Mouse (Mus musculus) intestine, embryonic 15.5 days (tissue): ENCODE measurements around the gene Hist1h2ad. TPM values are rescaled to one million over a fixed set of nuclear protein-coding genes. Genes with fewer than 3 reads are reported as not detected.
A peak's percentile ranks its signal among the peaks of the same experiment; 100 is the strongest.
"Not testable (repeated sequence)": the region's sequence is repeated elsewhere in the genome, so short reads cannot be mapped to it uniquely, and the experiment has no call there.

Experiments used
- ATAC-seq: fragments of 200-750 bp; cut with Nextera tagmentation; 2 replicates; pipeline ENCODE4 v1.8.0; 2017; ENCODE audit warnings: moderate TSS enrichment, moderate library complexity
- H3K27ac ChIP-seq: fragments of 300-500 bp; sonication (generic); 2 replicates; pipeline ENCODE4 v1.5.1; 2015; ENCODE audit warnings: mild to moderate bottlenecking, inconsistent platforms
- H3K27me3 ChIP-seq: fragments of 300-500 bp; sonication (generic); replicated peaks from 2 replicates; pipeline ENCODE4 v1.6.1; 2015; ENCODE audit warnings: inconsistent platforms
- H3K36me3 ChIP-seq: fragments of 300-500 bp; sonication (generic); 2 replicates; pipeline ENCODE4 v1.6.1; 2015; ENCODE audit warnings: inconsistent platforms
- H3K4me1 ChIP-seq: fragments of 300-500 bp; sonication (generic); replicated peaks from 2 replicates; pipeline ENCODE4 v1.6.1; 2015; ENCODE audit warnings: inconsistent platforms
- H3K4me2 ChIP-seq: fragments of 300-500 bp; sonication (generic); replicated peaks from 2 replicates; pipeline ENCODE4 v1.6.1; 2015; ENCODE audit warnings: mild to moderate bottlenecking, inconsistent platforms
- H3K4me3 ChIP-seq: fragments of 300-500 bp; sonication (generic); replicated peaks from 2 replicates; pipeline ENCODE4 v1.5.1; 2015; ENCODE audit warnings: inconsistent platforms
- H3K9ac ChIP-seq: fragments of 300-500 bp; sonication (generic); 2 replicates; pipeline ENCODE4 v1.6.1; 2015; ENCODE audit warnings: inconsistent platforms
- H3K9me3 ChIP-seq: fragments of 300-500 bp; sonication (generic); 2 replicates; pipeline ENCODE4 v1.6.1; 2016; ENCODE audit warnings: inconsistent platforms
- WGBS: fragments of 180-500 bp; shearing (Covaris S2); methylation state at CpG from one replicate; pipeline ENCODE4 v1.1.7; 2015; 5-methylcytosine and 5-hydroxymethylcytosine counted together
- polyA plus RNA-seq: library from polyadenylated mRNA; unstranded; fragments of >200 nt; fragmentation: Nextera tagmentation; extraction: Ambion mirVana; gene quantifications from 2 replicates; pipeline ENCODE4 v1.2.1, GENCODE M21; 2015

The Hist1h2ad gene
- polyA plus RNA-seq, 1 experiment from 2014 or later = 3.0 TPM

GRCm38 (mm10) chr13:23585442-23586098, 11.4 kb downstream of the Hist1h2ad start:
- H3K4me3 ChIP-seq = peak overlapping the region; percentile 45
- peak overlapping the region; percentile 96 for H3K27ac ChIP-seq
- H3K9ac ChIP-seq = peak overlapping the region; percentile 51
- ATAC-seq = peak; percentile 89
- not testable (repeated sequence) for H3K27me3 ChIP-seq, H3K36me3 ChIP-seq, H3K9me3 ChIP-seq
- WGBS = under 1% methylated on average over 30 of the region's 36 CpGs
- H3K4me2 ChIP-seq = peak overlapping the region; percentile 68
- peaks cover 16% of the 10 kb centered on the region; the same call in 1 of the 2 replicates for H3K4me1 ChIP-seq

GRCm38 (mm10) chr13:23586099-23586939, 12.1 kb downstream of the Hist1h2ad start:
- peak overlapping the region; percentile 44 for H3K9ac ChIP-seq
- H3K4me3 ChIP-seq = peak overlapping the region; percentile 23
- H3K27ac ChIP-seq = peak overlapping the region; percentile 87
- H3K27me3 ChIP-seq = no peaks in the 10 kb centered on the region
- peak overlapping the region; percentile 63 for H3K4me2 ChIP-seq
- ATAC-seq = 0 out of 2 replicates have a peak, but pooled peaks have one; percentile 11
- H3K9me3 ChIP-seq = no peaks in the 10 kb centered on the region
- peaks cover 16% of the 10 kb centered on the region; the same call in 1 of the 2 replicates for H3K4me1 ChIP-seq
- H3K36me3 ChIP-seq = no peaks in the 10 kb centered on the region
- WGBS = 2% methylated on average over 22 of the region's 22 CpGs

- WGBS = 0% methylated on average over 1 of the region's 1 CpGs
- peaks cover 15% of the 10 kb centered on the region; the same call in 1 of the 2 replicates for H3K4me1 ChIP-seq
- no peaks in the 10 kb centered on the region for H3K9me3 ChIP-seq
- no peak for ATAC-seq
- H3K4me2 ChIP-seq = peak overlapping the region; percentile 63
- H3K27me3 ChIP-seq = no peaks in the 10 kb centered on the region
- no peaks in the 10 kb centered on the region for H3K36me3 ChIP-seq
- peak overlapping the region; percentile 44 for H3K9ac ChIP-seq
- peak overlapping the region; percentile 23 for H3K4me3 ChIP-seq
- H3K27ac ChIP-seq = peak overlapping the region; percentile 87
Measured at GRCm38 (mm10) chr13:23586940-23587225, 12.7 kb downstream of the Hist1h2ad start.

- H3K4me3 ChIP-seq = no peak overlapping the region
- WGBS = 93% methylated on average over 7 of the region's 7 CpGs
- 0 out of 2 replicates have a peak, but pooled peaks cover 8% of the 10 kb centered on the region for H3K4me1 ChIP-seq
- no peaks in the 10 kb centered on the region for H3K9me3 ChIP-seq
- no peak overlapping the region for H3K4me2 ChIP-seq
- H3K9ac ChIP-seq = no peak overlapping the region
- no peaks in the 10 kb centered on the region for H3K36me3 ChIP-seq
- ATAC-seq = no peak
- no peaks in the 10 kb centered on the region for H3K27me3 ChIP-seq
- H3K27ac ChIP-seq = no peak overlapping the region
Measured at GRCm38 (mm10) chr13:23591206-23591605, 17.0 kb downstream of the Hist1h2ad start.

GRCm38 (mm10) chr13:23591886-23592285, 17.7 kb downstream of the Hist1h2ad start:
- H3K4me1 ChIP-seq, H3K36me3 ChIP-seq, H3K27me3 ChIP-seq, H3K27ac ChIP-seq, H3K4me2 ChIP-seq, H3K4me3 ChIP-seq, ATAC-seq, H3K9me3 ChIP-seq, H3K9ac ChIP-seq: not testable (repeated sequence)
- 86% methylated on average over 7 of the region's 7 CpGs for WGBS

- Histone ChIP-seq H3K4me3 (no peak overlapping the region), H3K27me3 (no peaks in the 10 kb centered on the region), H3K27ac (peak overlapping the region; percentile 68), H3K9ac (no peak overlapping the region), H3K4me1 (0 out of 2 replicates have a peak, but pooled peaks cover 4% of the 10 kb centered on the region), H3K36me3 (no peaks in the 10 kb centered on the region), H3K9me3 (no peaks in the 10 kb centered on the region), H3K4me2 (no peak overlapping the region)
- WGBS = 84% methylated on average over 7 of the region's 7 CpGs
- ATAC-seq = no peak
Measured at GRCm38 (mm10) chr13:23592614-23593013, 18.4 kb downstream of the Hist1h2ad start.

GRCm38 (mm10) chr13:23593051-23593770, 19.0 kb downstream of the Hist1h2ad start:
- 0 out of 2 replicates have a peak, but pooled peaks cover 4% of the 10 kb centered on the region for H3K4me1 ChIP-seq
- no peaks in the 10 kb centered on the region for H3K9me3 ChIP-seq
- H3K27me3 ChIP-seq = no peaks in the 10 kb centered on the region
- H3K36me3 ChIP-seq = no peaks in the 10 kb centered on the region
- H3K4me3 ChIP-seq = no peak overlapping the region
- H3K9ac ChIP-seq = no peak overlapping the region
- ATAC-seq = peak; percentile 43
- peak overlapping the region; percentile 68 for H3K27ac ChIP-seq
- WGBS = 55% methylated on average over 5 of the region's 5 CpGs
- no peak overlapping the region for H3K4me2 ChIP-seq

- 0 out of 2 replicates have a peak, but pooled peaks cover 4% of the 10 kb centered on the region for H3K4me1 ChIP-seq
- WGBS = 71% methylated on average over 2 of the region's 2 CpGs
- no peaks in the 10 kb centered on the region for H3K9me3 ChIP-seq
- H3K36me3 ChIP-seq = no peaks in the 10 kb centered on the region
- H3K27me3 ChIP-seq = no peaks in the 10 kb centered on the region
- H3K4me2 ChIP-seq = no peak overlapping the region
- no peak overlapping the region for H3K9ac ChIP-seq
- no peak overlapping the region for H3K27ac ChIP-seq
- no peak for ATAC-seq
- H3K4me3 ChIP-seq = no peak overlapping the region
Measured at GRCm38 (mm10) chr13:23595185-23595584, 21.0 kb downstream of the Hist1h2ad start.

- H3K9me3 ChIP-seq = no peaks in the 10 kb centered on the region
- peak overlapping the region; percentile 66 for H3K27ac ChIP-seq
- no peak overlapping the region for H3K9ac ChIP-seq
- ATAC-seq = peak; percentile 92
- no peaks in the 10 kb centered on the region for H3K27me3 ChIP-seq
- WGBS = 72% methylated on average over 7 of the region's 7 CpGs
- no peak overlapping the region for H3K4me3 ChIP-seq
- H3K4me2 ChIP-seq = no peak overlapping the region
- 0 out of 2 replicates have a peak, but pooled peaks cover 4% of the 10 kb centered on the region for H3K4me1 ChIP-seq
- no peaks in the 10 kb centered on the region for H3K36me3 ChIP-seq
Measured at GRCm38 (mm10) chr13:23595622-23596372, 21.6 kb downstream of the Hist1h2ad start.

GRCm38 (mm10) chr13:23597957-23598356, 23.8 kb downstream of the Hist1h2ad start:
- no peak overlapping the region for H3K9ac ChIP-seq
- ATAC-seq = no peak

GRCm38 (mm10) chr13:23603182-23603699, 29.1 kb downstream of the Hist1h2ad start:
- Histone ChIP-seq H3K4me3 (no peak overlapping the region), H3K9ac (no peak overlapping the region), H3K9me3 (no peaks in the 10 kb centered on the region), H3K4me1 (no peaks in the 10 kb centered on the region), H3K4me2 (no peak overlapping the region), H3K36me3 (no peaks in the 10 kb centered on the region), H3K27ac (no peak overlapping the region), H3K27me3 (no peaks in the 10 kb centered on the region)
- no peak for ATAC-seq
- WGBS = 66% methylated on average over 7 of the region's 7 CpGs

More at GRCm38 (mm10) chr13:23597957-23598356, 23.8 kb downstream of the Hist1h2ad start:
- Histone ChIP-seq H3K4me1 (0 out of 2 replicates have a peak, but pooled peaks cover 4% of the 10 kb centered on the region), H3K27ac (no peak overlapping the region), H3K27me3 (no peaks in the 10 kb centered on the region), H3K9me3 (no peaks in the 10 kb centered on the region), H3K36me3 (no peaks in the 10 kb centered on the region), H3K4me3 (no peak overlapping the region), H3K4me2 (no peak overlapping the region)
- 7% methylated on average over 9 of the region's 9 CpGs for WGBS
